Mouse (Mus musculus) heart, adult 2 months (tissue): ENCODE results near the gene Mea1.

Experiments
- CTCF ChIP-seq: fragments of 200-600 bp; IDR thresholded peaks from 2 replicates; pipeline ENCODE4 v1.8.1; 2022; ENCODE audit warnings: antibody characterized with exemption, mild to moderate bottlenecking, moderate library complexity
- EP300 ChIP-seq: fragments of 200-500 bp; IDR thresholded peaks from 2 replicates; pipeline ENCODE4 v1.6.1; 2011; ENCODE audit warnings: low read depth, low read length, control low read depth; ENCODE audit not compliant: insufficient read depth
- POLR2A ChIP-seq: fragments of 200-500 bp; IDR thresholded peaks from 2 replicates; pipeline ENCODE4 v1.6.1; 2011; ENCODE audit warnings: mild to moderate bottlenecking, low read depth, low read length, control low read depth; ENCODE audit not compliant: insufficient read depth

- TF ChIP-seq CTCF (peak; percentile 66), EP300 (no peak), POLR2A (no peak)
These were observed 46.7 kb downstream of the Mea1 start for GRCm38 (mm10) chr17:46725273-46725672.
